Mouse (Mus musculus) embryo, embryonic 10.5 days (tissue): Measurements from ENCODE around the gene Ice1.
A peak's percentile ranks its signal among the peaks of the same experiment; 100 is the strongest.

Experiments
- DNase-seq: peaks from one replicate; pipeline ENCODE4 v3.0.0-alpha.2; 2015; ENCODE audit warnings: low spot score

Ice1 gene

GRCm38 (mm10) chr13:70574216-70574615, 63.2 kb downstream of the Ice1 start:
- no peak for DNase-seq

GRCm38 (mm10) chr13:70567889-70568288, 69.5 kb downstream of the Ice1 start:
- no peak for DNase-seq

- DNase-seq = no peak
These were observed 84.0 kb downstream of the Ice1 start for GRCm38 (mm10) chr13:70553456-70553855.

- no peak for DNase-seq
These were observed 90.0 kb downstream of the Ice1 start for GRCm38 (mm10) chr13:70547457-70547856.

- peak; percentile 79 for DNase-seq
These were observed 92.2 kb downstream of the Ice1 start for GRCm38 (mm10) chr13:70545261-70545660.

DNA sequence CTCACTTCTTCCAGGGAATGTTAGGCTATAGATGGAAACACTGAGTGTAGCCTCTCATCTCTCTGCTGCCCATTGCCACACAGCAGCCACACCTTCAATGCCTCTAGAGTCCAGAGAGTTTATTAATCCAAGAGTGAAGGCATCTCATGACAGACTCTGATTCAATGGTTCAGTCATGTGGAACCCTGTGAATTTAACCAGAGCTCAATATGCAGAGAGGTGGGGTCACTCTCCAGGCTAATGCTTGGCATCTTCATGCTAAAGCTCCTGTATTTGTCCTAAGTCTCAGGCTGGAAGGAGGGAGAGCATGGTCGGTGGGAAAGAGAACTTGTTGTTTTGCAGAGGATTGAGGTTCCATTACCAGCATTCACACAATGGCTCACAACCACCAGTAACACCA, 97.6 kb downstream of the Ice1 start:
- DNase-seq = no peak

GRCm38 (mm10) chr13:70533412-70533811, 104.0 kb downstream of the Ice1 start:
- DNase-seq = no peak

- no peak for DNase-seq
These were observed 104.7 kb downstream of the Ice1 start for GRCm38 (mm10) chr13:70532719-70533118.

DNA sequence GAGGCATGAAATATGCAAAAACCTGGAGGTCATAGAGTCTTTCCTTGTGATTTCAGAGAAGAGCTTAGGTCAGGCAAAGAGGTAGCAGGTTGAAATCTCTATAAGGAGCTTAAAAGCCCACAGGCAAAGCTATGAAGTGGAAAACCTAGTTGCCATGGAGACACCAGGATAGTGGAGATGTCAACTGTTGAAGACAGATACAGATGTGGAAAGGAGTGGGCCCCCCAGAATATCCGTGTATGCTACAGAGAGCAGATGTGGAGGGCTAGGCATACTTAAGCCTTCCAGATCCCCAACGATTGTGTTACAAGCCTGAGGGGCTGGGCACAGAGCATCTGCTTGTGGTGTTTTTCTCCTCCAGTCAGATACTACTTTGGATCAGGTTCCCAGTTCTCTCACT, 119.8 kb downstream of the Ice1 start:
- DNase-seq = no peak

- no peak for DNase-seq
These were observed 122.4 kb downstream of the Ice1 start for GRCm38 (mm10) chr13:70515004-70515403.

DNA sequence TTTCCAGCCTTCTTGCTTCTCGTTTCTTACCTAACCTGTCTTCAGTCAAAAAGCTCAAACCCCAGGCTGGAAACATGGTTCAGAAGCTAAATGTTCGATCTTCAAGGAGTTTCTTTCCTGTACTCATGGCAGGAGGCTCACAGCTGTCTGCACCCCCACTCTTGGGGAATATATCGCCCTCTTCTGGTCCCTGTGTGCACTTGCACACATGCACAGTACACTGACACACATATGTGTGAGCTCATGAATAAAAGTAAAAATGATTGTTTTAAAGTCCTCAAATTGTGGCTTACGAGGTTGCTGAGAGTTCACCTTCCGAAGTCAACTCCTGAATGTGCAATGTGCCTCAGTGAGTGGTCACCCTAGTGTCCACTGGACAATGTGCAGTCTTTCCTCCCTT, 127.2 kb downstream of the Ice1 start:
- peak; percentile 9 for DNase-seq

- DNase-seq = no peak
These were observed 127.9 kb downstream of the Ice1 start for GRCm38 (mm10) chr13:70509375-70510016.

DNA sequence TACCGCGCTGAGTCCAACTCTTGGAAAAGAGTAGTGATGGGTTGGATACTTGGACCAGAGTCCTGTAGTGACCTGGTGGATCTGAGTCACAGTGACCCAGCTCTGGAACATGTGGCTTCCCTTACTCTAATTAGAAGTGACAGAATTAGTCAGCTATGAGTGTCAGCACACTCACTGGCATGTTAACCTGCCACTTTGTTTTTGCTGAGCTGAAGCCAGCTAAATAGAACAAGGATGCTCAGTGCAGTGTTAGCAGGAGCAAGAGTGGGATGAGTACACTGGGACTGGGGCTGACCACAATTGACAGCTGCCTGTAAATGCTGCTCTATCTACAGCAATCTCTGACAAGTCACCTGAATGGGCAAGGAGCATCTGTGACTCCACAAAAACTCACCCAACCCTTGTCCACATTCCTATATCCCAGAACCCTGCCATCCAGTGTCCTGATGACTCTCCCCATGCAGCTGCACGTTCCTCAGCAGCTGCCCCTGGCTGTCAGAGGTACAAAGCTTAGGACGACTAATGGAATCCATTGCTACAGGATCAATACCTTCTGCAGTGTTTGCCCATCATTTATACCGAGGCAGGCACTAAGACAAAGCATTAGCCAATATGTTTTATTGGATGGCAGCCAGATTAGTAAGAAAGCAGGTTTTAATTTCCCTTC, 128.6 kb downstream of the Ice1 start:
- no peak for DNase-seq
